Mouse (Mus musculus) adrenal gland, postnatal 25 days (tissue): ENCODE data around the gene Grin3b. TPM values are rescaled to one million over a fixed set of nuclear protein-coding genes. Genes with fewer than 3 reads are reported as not detected.
"Not testable (repeated sequence)": the region's sequence is repeated elsewhere in the genome, so short reads cannot be mapped to it uniquely, and the experiment has no call there.

Experiments used
- DNase-seq: peaks from one replicate; pipeline ENCODE4 v3.0.0; 2021; ENCODE audit warnings: mixed read lengths
- total RNA-seq: library from RNA; stranded (reverse); gene quantifications from 2 replicates; pipeline ENCODE4 v1.2.3, GENCODE M21; 2021

Gene Grin3b
- total RNA-seq, 1 experiment from 2014 or later, result 0.12 TPM

- DNase-seq, result no peak
Measured at GRCm38 (mm10) chr10:79936284-79936910, 34.1 kb upstream of the Grin3b start.

- peak; percentile 91 for DNase-seq
Measured at GRCm38 (mm10) chr10:79936911-79937441, 33.5 kb upstream of the Grin3b start.

DNA sequence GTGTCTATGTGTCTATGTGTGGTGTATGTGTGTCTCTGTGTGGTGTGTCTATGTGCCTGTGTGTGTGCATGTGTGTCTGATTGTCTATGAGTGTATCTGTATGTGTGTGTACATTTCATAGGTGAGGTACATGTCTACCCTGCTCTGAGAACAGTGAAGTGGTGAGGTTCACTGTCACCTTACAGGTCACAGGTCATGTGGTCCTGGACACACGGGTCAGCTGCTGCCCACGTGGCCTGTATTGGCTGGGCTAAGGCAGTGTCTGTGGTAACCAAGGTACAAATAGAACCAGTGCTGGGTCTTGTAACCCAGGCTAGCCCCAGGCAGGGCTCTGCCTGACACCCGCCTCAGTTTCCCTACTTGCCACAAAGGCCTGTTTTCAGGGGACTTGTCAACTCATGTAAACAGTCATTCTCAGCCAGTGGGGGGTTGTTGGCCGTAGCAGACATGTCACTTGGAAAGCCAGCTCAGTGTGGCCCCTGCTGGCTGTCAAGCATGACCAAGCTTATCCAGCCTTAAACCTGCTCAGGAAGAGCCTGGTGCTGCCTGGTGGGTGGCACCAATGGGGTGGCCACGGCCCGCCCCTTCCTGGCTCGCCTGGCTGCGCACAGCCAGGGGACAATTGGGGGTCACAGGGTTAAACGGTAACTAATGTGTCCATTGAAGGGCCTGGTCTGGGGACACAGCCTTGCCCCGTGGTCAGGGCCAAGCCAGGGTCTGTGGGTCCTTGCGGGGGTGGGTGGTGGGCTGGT lies 32.6 kb upstream of the Grin3b start:
- no peak for DNase-seq

DNA sequence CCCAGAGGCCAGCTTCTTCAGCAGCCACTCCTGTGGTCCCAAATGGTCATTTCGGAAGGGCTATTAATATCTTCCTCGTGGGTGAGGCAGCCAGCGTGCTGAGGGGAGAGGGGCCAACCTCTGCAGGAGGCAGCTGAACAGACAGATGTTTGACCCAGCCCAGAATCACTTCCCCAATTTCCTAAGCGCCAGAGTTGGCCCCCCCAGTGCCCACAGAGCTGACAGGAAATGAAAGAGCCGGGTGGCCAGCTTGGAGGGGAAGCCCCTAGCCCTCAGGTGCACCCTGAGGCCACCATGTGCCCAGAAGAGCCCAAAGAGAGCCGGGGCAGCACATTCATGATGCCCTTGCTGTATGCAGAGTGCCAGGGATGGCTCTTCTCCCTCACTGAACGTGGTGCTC lies 29.8 kb upstream of the Grin3b start:
- DNase-seq, result no peak

DNA sequence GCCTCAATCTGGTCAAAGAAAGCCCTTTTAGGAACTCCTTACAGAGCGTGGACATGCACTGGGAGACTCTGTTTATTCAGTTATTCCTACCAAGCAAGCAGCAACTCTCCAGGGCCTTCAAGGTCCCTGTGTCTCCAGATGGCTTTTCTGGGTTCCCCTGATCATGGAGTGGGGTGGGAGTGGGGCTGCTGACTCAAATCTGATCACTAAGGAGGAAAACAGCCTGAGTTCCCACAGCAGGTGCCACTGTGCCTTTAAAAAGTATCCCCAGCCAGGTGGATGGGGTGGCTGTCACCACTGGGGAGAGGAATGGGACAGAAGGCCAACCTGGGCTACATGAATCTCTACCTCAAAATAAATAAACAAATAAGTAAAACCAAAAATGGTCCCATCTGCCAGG lies 27.5 kb upstream of the Grin3b start:
- DNase-seq, result no peak

DNA sequence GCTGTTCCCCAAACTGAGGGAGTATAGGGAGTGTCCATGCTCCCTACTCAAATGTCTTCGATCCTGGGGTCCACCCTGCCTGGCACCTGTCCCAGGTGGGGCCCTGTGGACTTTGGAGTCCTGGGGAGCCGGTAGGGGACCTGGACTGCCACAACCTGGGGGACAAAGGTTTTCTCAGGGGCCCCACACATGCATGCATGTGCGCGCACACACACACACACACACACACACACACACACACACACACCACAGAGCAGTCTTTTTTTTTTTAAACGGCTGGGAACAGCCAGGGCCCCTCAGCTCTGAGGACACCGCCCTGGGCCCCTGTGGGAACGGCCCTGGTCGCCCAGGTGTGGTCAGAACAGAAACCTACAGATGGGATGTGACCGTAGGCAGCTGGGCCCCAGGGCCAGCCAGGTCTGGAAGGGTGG lies 27.0 kb upstream of the Grin3b start:
- DNase-seq, result no peak

DNA sequence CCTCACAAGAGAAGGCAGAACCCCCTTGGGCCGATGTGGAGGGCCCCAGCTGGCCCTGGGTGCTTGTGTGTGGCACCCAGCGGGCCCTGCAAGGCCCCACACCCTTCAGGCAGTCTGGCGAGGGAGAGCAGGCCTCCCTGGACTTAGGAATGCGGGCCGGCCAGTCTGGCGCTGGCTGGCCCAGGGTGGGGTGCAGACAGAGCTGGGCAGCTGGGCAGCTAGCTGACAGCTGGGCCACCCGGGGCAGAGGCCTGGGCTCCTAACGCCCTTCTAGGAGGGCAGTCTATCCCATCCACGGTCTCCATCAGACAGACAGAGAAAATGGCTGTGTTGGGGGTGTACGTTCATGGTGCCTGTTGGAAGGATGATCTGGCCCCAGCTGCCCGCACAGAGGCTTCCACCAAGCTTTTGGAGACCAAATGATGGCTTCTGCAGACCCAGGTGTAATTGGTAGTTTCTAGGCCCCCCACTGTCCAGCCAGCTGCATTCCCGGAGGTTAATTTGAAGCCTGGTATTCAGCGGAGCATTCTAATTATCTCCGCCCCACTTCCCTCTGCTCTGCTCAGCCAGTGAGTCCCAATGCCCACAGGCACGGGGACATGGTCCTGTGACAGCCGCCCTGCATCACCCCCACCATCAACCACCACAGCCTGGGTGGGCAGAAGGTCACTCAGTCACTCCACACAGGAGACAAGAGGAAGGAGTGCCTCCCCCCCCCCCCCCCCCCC lies 24.8 kb upstream of the Grin3b start:
- DNase-seq, result no peak

GRCm38 (mm10) chr10:79946752-79947322 lies 23.7 kb upstream of the Grin3b start:
- no peak for DNase-seq

GRCm38 (mm10) chr10:79947502-79947901 lies 23.0 kb upstream of the Grin3b start:
- no peak for DNase-seq

DNA sequence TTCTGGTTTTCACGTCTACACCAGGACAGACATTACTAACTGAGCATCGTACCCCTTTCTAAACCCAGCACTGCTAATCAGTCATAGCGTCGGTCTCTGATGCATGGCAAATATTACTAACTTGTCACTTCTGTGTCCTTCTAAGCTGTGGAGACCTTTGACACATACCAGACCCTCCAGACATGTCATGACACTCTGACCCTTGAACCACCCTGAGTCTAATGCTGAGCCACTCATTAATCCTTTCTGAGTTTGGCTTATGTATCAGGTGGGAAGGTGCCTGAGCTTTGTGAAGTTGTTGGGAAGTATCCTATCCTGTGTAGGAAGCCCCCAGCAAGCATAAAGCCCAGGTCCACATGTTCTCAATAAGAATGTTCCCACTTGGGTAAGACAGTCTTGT lies 20.6 kb upstream of the Grin3b start:
- no peak for DNase-seq

GRCm38 (mm10) chr10:79950661-79951060 lies 19.9 kb upstream of the Grin3b start:
- no peak for DNase-seq

DNA sequence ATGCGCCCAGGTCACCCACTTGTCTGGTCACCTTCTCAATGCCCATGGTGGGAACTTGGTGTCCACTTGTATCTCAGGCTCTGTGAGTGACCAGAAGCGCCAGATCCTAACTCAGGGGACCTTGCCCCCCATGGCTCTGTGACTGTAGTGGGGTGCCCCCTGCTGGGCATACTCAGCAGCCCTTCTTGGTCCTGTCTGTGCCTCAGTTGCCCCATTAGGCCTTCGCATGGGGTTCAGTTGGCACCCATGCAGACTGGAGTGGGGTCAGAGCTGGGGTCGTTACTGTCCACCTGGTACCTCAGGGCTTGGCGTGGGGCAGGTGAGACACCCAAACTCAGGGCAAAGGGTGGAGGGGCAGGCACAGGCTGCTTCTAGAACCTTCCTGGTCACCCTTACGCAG lies 16.6 kb upstream of the Grin3b start:
- peak; percentile 45 for DNase-seq

DNA sequence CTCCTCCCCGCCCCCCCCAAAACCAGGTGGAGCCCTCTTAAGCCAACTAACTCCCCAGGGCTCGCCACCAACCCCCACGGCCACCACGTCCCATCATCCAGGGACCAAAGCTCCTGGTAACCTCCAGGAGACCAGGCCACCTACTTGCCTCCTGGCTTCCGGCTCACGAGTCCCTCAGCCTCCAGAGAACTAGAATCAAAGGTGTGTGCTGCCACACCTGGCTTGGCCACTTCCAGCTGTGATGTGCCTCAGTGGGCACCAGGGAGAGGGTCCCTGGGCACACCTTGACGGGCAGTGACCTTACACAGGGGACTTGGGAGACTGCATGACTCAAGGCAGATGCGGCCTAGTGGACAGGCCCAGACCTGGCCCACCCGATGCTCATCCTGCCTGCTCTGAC lies 14.8 kb upstream of the Grin3b start:
- no peak for DNase-seq

DNA sequence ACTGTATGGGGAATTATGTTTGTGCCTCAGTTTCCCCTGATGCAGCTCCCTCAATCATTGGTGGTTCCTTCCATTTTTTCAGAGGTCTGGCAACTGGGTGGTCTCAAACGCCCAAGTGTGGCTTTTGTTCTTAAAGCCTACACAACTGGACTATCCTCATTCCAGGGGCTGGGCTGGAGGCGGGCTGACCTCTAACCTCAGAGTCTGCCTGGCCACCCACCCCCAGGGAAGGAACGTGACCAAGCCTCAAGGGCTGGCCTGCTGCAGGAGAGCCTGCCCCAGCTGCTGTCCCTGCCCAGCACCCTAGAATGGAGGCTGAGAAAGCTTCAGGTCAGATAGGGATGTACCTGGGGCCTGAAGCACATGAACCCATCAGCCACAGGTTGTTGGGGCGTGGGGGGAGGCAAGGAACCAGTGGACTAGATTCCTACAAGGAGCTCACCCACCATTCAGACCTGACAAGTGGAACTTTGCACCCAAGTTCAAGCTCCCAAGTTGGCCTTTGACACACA lies 13.8 kb upstream of the Grin3b start:
- no peak for DNase-seq

GRCm38 (mm10) chr10:79958140-79958816 lies 12.2 kb upstream of the Grin3b start:
- peak; percentile 86 for DNase-seq

GRCm38 (mm10) chr10:79959412-79959811 lies 11.1 kb upstream of the Grin3b start:
- not testable (repeated sequence) for DNase-seq

- peak; percentile 99 for DNase-seq
Measured at GRCm38 (mm10) chr10:79959847-79960601, 10.5 kb upstream of the Grin3b start, which contains the start of gene Wdr18. Gene Wdr18 (plus strand): TSS chr10:79960152.

- no peak for DNase-seq
Measured at GRCm38 (mm10) chr10:79960671-79961294, 9.7 kb upstream of the Grin3b start.

DNA sequence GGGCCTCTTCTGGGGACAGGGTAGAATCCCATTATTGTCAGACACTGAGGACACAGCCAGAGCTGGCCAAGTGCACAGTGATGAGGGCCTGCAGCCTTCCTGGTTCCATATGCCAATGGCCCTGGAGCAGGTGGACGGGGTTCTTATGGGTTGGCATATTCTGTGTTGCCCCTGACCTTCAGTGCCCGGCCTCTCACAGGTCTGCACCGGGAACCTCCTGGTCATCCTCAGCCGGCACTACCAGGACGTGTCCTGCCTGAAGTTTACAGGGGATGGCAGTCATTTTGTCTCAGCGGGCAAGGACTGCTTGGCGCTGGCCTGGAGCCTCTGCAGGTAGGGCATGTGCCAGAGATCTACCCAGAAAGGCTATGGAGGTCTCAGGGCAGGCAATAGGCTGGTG lies 5.8 kb upstream of the Grin3b start:
- no peak for DNase-seq

DNA sequence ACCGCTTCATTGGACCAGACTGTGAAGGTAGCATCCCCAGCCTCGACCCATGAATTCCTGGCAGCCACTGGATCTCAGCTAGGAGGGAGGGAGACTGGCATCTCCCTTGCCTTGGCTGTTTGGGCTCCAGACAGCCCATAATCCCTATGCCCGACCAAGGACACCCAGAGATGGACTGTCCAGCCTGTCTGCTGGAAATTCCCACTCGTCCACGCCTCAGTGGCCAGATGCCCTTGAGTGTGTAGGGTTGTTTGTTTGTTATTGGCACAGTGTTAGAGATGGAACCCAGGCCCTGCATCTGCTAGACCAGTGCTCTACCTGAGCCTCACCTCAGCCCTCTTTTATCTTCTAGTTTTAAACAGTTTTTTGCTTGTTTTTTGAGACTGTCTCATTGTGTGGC lies 5.2 kb upstream of the Grin3b start:
- DNase-seq, result no peak
